Mouse (Mus musculus) bone marrow, adult 2 months (tissue): ENCODE data around the gene Bcat2.

Experiments used
- CTCF ChIP-seq: fragments of 200-500 bp; IDR thresholded peaks from 2 replicates; pipeline ENCODE4 v1.5.1; 2011; ENCODE audit warnings: low read length, control low read depth; ENCODE audit not compliant: control insufficient read depth, insufficient read depth
- POLR2A ChIP-seq: fragments of 200-500 bp; IDR thresholded peaks from 2 replicates; pipeline ENCODE4 v1.6.1; 2011; ENCODE audit warnings: low read depth, mild to moderate bottlenecking, control low read depth, low read length, borderline replicate concordance; ENCODE audit not compliant: control insufficient read depth

DNA sequence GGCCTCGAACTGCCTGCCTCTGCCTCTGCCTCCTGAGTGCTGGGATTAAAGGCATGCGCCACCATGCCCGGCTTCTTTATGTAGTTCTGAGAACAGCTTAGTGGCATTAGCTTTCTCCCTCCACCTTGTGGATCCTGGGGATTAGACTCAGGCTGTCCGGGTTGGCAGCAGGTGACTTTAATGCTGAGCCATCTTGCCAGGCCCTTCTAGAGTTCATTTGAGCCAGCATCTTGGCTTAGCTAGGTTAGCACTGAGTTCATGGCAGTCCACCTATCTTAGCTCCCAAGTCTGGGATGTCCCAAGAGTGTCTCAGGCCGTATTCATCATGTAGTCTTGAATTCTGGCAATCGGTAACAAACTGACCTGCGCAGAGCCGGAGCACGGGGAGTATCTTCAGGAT lies 4.5 kb upstream of the Bcat2 start:
- TF ChIP-seq POLR2A (no peak), CTCF (no peak)
